Mouse (Mus musculus) lung, adult 2 months (tissue): ENCODE measurements around the gene Tdgf1.

Experiments used
- CTCF ChIP-seq: fragments of 200-500 bp; IDR thresholded peaks from 2 replicates; pipeline ENCODE4 v1.5.1; 2011; ENCODE audit warnings: mild to moderate bottlenecking, low read length, control low read depth; ENCODE audit not compliant: insufficient read depth
- POLR2A ChIP-seq: fragments of 200-500 bp; IDR thresholded peaks from 2 replicates; pipeline ENCODE4 v1.6.1; 2011; ENCODE audit warnings: low read depth, mild to moderate bottlenecking, control low read depth, low read length, borderline replicate concordance; ENCODE audit errors: extremely low read depth

DNA sequence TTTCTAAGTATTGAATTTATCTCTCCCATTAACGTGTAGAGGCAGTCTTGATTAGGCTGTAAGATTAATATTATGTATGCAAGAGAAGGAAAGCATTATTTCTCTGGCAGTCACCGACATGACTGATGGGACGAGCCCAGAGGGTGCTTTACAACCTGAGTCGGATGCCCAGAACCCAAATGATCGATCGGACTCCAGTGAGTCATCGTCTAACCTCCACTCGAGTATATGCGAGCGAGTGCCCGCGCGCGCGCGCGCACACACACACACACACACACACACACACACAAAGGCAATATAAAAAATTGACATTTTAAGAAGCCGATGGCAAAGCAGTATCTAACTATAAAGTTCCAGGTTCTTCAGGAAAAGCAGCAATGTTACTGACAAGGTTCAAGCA lies 615 bp downstream of the Tdgf1 start:
- TF ChIP-seq POLR2A (no peak), CTCF (no peak)
